Mouse (Mus musculus): ENCODE results near the gene Zfp472. TPM values are rescaled to one million over a fixed set of nuclear protein-coding genes. Genes with fewer than 3 reads are reported as not detected.
A peak's percentile ranks its signal among the peaks of the same experiment; 100 is the strongest.

Zfp472 gene
- polyA plus RNA-seq (2015; fragmentation: Nextera tagmentation; extraction: Ambion mirVana) = 9.9 and 10.2 TPM in 2 replicates

- peak within 1 kb of the TSS; percentile 88 for H3K4me2 ChIP-seq (replicated peaks)
- ATAC-seq = peak; percentile 100
- H3K27me3 ChIP-seq = no peaks in the 10 kb centered on the region
- no peaks in the 10 kb centered on the region for H3K9me3 ChIP-seq
- under 1% methylated on average over 33 of the region's 33 CpGs for WGBS
- peak within 1 kb of the TSS; percentile 73 for H3K9ac ChIP-seq (replicated peaks)
- peaks cover 20% of the 10 kb centered on the region for H3K4me1 ChIP-seq (replicated peaks)
- H3K36me3 ChIP-seq = no peaks in the 10 kb centered on the region
- peak within 1 kb of the TSS; percentile 71 for H3K27ac ChIP-seq
- peak within 1 kb of the TSS; percentile 90 for H3K4me3 ChIP-seq (replicated peaks)
Measured at GRCm38 (mm10) chr17:32965623-32966290, at the start of gene Zfp472. Gene Zfp472, plus strand, starts transcription at chr17:32965814.

DNA sequence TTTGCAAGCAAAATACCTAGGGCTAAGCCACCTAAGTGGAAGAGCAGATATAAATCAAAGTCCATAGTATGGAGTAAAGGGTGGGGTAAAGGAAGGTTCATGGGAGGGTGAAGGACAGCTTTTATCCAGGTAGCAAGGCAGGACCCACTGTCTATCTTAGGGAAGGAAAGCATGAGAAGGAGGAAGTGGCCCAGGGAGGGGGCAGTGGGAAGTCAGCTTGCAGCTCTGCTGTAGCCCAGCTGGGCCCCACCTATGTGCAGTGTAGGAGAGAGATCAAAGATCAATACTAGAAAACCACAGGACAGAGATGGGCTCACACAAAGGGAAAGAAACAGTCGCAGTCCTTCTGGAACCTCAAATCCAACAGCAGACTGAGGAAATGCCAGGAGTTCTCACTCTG, 49.5 kb upstream of the Zfp472 start:
- Histone ChIP-seq H3K9me3 (peaks cover 7% of the 10 kb centered on the region; the same call in 1 of the 2 replicates), H3K4me2 (replicated peaks) (no peak overlapping the region), H3K27me3 (peaks cover 10% of the 10 kb centered on the region), H3K9ac (replicated peaks) (no peak overlapping the region), H3K4me1 (replicated peaks) (no peaks in the 10 kb centered on the region), H3K36me3 (no peaks in the 10 kb centered on the region), H3K4me3 (replicated peaks) (no peak overlapping the region), H3K27ac (no peak overlapping the region)
- 80% methylated on average over 1 of the region's 1 CpGs for WGBS
- ATAC-seq = no peak

- Histone ChIP-seq H3K4me2 (replicated peaks) (no peak within 1 kb of the TSS), H3K9me3 (peaks cover 7% of the 10 kb centered on the region; the same call in 1 of the 2 replicates), H3K9ac (replicated peaks) (no peak within 1 kb of the TSS), H3K4me1 (replicated peaks) (no peaks in the 10 kb centered on the region), H3K27ac (no peak within 1 kb of the TSS), H3K36me3 (no peaks in the 10 kb centered on the region), H3K27me3 (peaks cover 10% of the 10 kb centered on the region), H3K4me3 (replicated peaks) (no peak within 1 kb of the TSS)
- no peak for ATAC-seq
- 73% methylated on average over 2 of the region's 2 CpGs for WGBS
Measured at GRCm38 (mm10) chr17:32917131-32917530, 48.5 kb upstream of the Zfp472 start, which contains the start of gene Cyp4f14. Gene Cyp4f14, minus strand, starts transcription at chr17:32917342.

DNA sequence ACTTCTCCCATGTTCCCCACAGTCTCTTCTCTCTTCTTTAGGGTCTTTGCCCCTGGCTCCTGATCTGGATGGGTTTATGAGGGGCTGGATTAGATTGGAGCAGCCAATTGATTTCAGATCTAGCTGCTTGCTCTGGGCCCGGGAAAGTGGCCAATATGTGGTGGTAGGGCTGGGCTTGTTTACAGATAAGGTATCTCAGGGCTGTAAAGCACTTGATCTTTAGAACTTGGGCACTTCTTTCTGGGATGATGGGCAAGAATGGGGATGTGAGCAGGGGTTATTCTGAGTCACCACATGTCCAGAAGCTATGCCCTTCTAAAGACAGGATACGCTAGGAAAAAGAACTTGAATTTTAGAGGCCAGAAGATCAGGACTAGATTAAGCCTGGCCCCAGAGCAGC, 46.5 kb upstream of the Zfp472 start:
- no peak overlapping the region for H3K4me2 ChIP-seq (replicated peaks)
- H3K9ac ChIP-seq (replicated peaks) = no peak overlapping the region
- H3K27me3 ChIP-seq = peaks cover 7% of the 10 kb centered on the region
- no peak overlapping the region for H3K27ac ChIP-seq
- H3K4me3 ChIP-seq (replicated peaks) = no peak overlapping the region
- WGBS = 90% methylated on average over 2 of the region's 2 CpGs
- H3K9me3 ChIP-seq = peaks cover 7% of the 10 kb centered on the region; the same call in 1 of the 2 replicates
- H3K4me1 ChIP-seq (replicated peaks) = peaks cover 1% of the 10 kb centered on the region; the same call in 1 of the 2 replicates
- no peak for ATAC-seq
- H3K36me3 ChIP-seq = no peaks in the 10 kb centered on the region

GRCm38 (mm10) chr17:32923681-32924080, 41.9 kb upstream of the Zfp472 start:
- Histone ChIP-seq H3K36me3 (no peaks in the 10 kb centered on the region), H3K27ac (no peak overlapping the region), H3K27me3 (peaks cover 20% of the 10 kb centered on the region), H3K9ac (replicated peaks) (no peak overlapping the region), H3K4me1 (replicated peaks) (peaks cover 9% of the 10 kb centered on the region), H3K4me3 (replicated peaks) (no peak overlapping the region), H3K9me3 (peaks cover 7% of the 10 kb centered on the region; the same call in 1 of the 2 replicates), H3K4me2 (replicated peaks) (no peak overlapping the region)
- 95% methylated on average over 1 of the region's 1 CpGs for WGBS
- ATAC-seq = no peak

DNA sequence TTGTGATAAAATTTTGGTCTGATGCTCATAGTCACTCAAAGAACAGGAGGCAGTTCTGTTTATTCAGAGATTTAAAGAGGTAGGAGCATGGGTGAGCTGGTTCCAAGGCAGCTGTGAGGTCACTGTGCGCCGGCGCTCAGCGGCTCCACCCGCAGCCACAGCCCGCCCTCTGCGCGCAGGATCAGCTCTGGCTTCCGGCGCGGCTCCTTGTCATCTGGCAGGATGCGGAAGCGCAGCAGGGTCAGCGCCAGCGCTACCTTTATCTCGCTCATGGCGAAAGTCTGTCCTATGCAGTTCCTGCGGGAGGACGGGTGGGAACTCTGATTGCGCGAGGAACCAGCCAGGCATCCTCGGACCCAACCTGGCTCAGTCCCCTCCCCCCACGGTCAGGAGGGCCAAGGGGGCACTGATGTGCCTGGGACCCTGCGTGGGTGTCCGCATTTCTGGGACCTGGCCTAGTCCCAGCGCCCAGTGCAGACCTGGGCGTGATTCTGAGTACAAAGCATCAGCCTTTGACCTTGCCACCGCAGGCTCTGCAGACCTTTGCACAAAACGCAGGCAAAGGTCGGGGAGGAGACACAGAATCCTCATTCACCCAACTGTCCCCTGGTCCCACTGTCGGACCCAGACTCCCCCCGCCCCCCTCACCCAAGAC, 40.8 kb upstream of the Zfp472 start:
- WGBS = 19% methylated on average over 32 of the region's 32 CpGs
- H3K27ac ChIP-seq = peak overlapping the region; percentile 52
- H3K9ac ChIP-seq (replicated peaks) = peak overlapping the region; percentile 71
- peak; percentile 97 for ATAC-seq
- peaks cover 16% of the 10 kb centered on the region; the same call in 1 of the 2 replicates for H3K27me3 ChIP-seq
- H3K4me2 ChIP-seq (replicated peaks) = peak overlapping the region; percentile 58
- H3K4me1 ChIP-seq (replicated peaks) = peaks cover 9% of the 10 kb centered on the region
- H3K36me3 ChIP-seq = no peaks in the 10 kb centered on the region
- H3K9me3 ChIP-seq = peaks cover 7% of the 10 kb centered on the region; the same call in 1 of the 2 replicates
- peak overlapping the region; percentile 46 for H3K4me3 ChIP-seq (replicated peaks)

DNA sequence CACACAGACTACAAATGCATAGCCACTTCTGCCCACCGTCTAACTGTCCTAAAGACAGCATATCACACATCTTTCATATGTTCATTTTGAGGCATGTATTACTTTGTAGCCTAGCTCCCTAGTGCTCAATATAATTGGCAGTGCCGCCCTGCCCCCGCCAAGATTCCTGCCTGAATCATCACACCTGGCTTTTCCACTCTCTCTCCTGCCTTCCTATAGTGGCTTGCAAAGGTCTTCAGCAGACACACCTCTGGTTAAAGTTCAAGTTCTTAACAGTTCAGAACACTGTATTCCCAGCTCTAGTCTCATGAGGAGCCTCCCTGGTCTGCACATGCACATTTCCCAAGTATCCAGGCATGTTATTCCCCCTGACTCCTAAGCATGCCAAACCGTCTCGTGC, 37.8 kb upstream of the Zfp472 start:
- H3K36me3 ChIP-seq = no peaks in the 10 kb centered on the region
- H3K27me3 ChIP-seq = peaks cover 16% of the 10 kb centered on the region; the same call in 1 of the 2 replicates
- no peaks in the 10 kb centered on the region for H3K9me3 ChIP-seq
- no peak overlapping the region for H3K4me3 ChIP-seq (replicated peaks)
- no peak overlapping the region for H3K9ac ChIP-seq (replicated peaks)
- H3K4me2 ChIP-seq (replicated peaks) = no peak overlapping the region
- no peak overlapping the region for H3K27ac ChIP-seq
- 86% methylated on average over 5 of the region's 5 CpGs for WGBS
- no peak for ATAC-seq
- H3K4me1 ChIP-seq (replicated peaks) = peaks cover 9% of the 10 kb centered on the region

DNA sequence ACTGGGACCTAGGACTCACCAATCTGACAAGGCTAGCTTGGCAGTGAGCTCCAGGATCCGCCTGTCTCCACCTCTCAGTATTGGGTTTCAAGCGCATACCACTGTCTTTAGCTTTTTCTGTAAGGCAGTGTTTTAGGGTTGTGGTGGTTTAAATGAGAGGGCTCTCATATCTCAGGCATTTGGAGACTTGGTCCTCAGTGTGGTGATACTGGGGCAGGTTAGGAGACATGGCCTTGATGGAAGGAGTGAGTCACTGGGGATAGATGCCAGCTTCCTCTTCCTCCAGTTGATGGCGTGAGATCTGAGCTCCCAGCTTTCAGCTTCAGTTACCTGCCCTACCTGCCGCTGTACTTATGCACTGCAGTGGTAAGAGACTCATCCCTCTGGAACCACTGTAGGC, 25.8 kb upstream of the Zfp472 start:
- Histone ChIP-seq H3K9me3 (no peaks in the 10 kb centered on the region), H3K4me2 (replicated peaks) (no peak overlapping the region), H3K27me3 (no peaks in the 10 kb centered on the region), H3K4me1 (replicated peaks) (no peaks in the 10 kb centered on the region), H3K4me3 (replicated peaks) (no peak overlapping the region), H3K27ac (no peak overlapping the region), H3K36me3 (no peaks in the 10 kb centered on the region), H3K9ac (replicated peaks) (no peak overlapping the region)
- 77% methylated on average over 4 of the region's 4 CpGs for WGBS
- ATAC-seq = no peak

GRCm38 (mm10) chr17:32943661-32944060, 22.0 kb upstream of the Zfp472 start:
- Histone ChIP-seq H3K4me2 (replicated peaks) (no peak overlapping the region), H3K27ac (no peak overlapping the region), H3K36me3 (no peaks in the 10 kb centered on the region), H3K4me3 (replicated peaks) (no peak overlapping the region), H3K4me1 (replicated peaks) (peaks cover 8% of the 10 kb centered on the region; the same call in 1 of the 2 replicates), H3K9ac (replicated peaks) (no peak overlapping the region), H3K27me3 (no peaks in the 10 kb centered on the region), H3K9me3 (no peaks in the 10 kb centered on the region)
- no peak for ATAC-seq
- WGBS = 92% methylated on average over 3 of the region's 3 CpGs

- Histone ChIP-seq H3K9me3 (no peaks in the 10 kb centered on the region), H3K27me3 (no peaks in the 10 kb centered on the region), H3K4me2 (replicated peaks) (no peak overlapping the region), H3K27ac (no peak overlapping the region), H3K36me3 (no peaks in the 10 kb centered on the region), H3K4me1 (replicated peaks) (peaks cover 8% of the 10 kb centered on the region; the same call in 1 of the 2 replicates), H3K9ac (replicated peaks) (no peak overlapping the region), H3K4me3 (replicated peaks) (no peak overlapping the region)
- no peak for ATAC-seq
- 68% methylated on average over 3 of the region's 3 CpGs for WGBS
Measured at GRCm38 (mm10) chr17:32944402-32945035, 21.1 kb upstream of the Zfp472 start.

GRCm38 (mm10) chr17:32946716-32947115, 18.9 kb upstream of the Zfp472 start:
- H3K4me1 ChIP-seq (replicated peaks) = peaks cover 8% of the 10 kb centered on the region; the same call in 1 of the 2 replicates
- H3K36me3 ChIP-seq = no peaks in the 10 kb centered on the region
- H3K4me2 ChIP-seq (replicated peaks) = peak overlapping the region; percentile 57
- H3K4me3 ChIP-seq (replicated peaks) = peak overlapping the region; percentile 43
- no peaks in the 10 kb centered on the region for H3K27me3 ChIP-seq
- WGBS = 72% methylated on average over 9 of the region's 9 CpGs
- H3K9ac ChIP-seq (replicated peaks) = peak overlapping the region; percentile 48
- no peak for ATAC-seq
- no peaks in the 10 kb centered on the region for H3K9me3 ChIP-seq
- H3K27ac ChIP-seq = 0 out of 2 replicates have a peak overlapping the region, but pooled peaks have one; percentile 5
